Mouse (Mus musculus): Measurements from ENCODE around the gene Cnksr3. TPM values are rescaled to one million over a fixed set of nuclear protein-coding genes. Genes with fewer than 3 reads are reported as not detected.

Gene Cnksr3
- polyA plus RNA-seq, 1 experiment from 2014 or later: 15.2 TPM

- Histone ChIP-seq H3K9me3 (ENCODE audit: control insufficient read depth, low read length) (no peaks in the 10 kb centered on the region), H3K36me3 (ENCODE audit: control insufficient read depth, insufficient read depth, low read length) (no peaks in the 10 kb centered on the region), H3K4me3 (ENCODE audit: low read length) (no peak overlapping the region), H3K27ac (ENCODE audit: low read depth, low read length) (no peak overlapping the region), H3K9ac (ENCODE audit: low read depth, low read length) (no peak overlapping the region), H3K27me3 (ENCODE audit: control insufficient read depth, insufficient read depth, low read length) (no peaks in the 10 kb centered on the region), H3K4me1 (ENCODE audit: control insufficient read depth, insufficient read depth, low read length) (no peaks in the 10 kb centered on the region), H3K4me2 (replicated peaks; ENCODE audit: low read depth, low read length) (no peak overlapping the region)
- ATAC-seq (ENCODE audit: low FRiP score, low TSS enrichment): no peak
- WGBS: 64% methylated on average over 8 of the region's 8 CpGs
These were observed 141.8 kb downstream of the Cnksr3 start for GRCm38 (mm10) chr10:7070100-7070835.

DNA sequence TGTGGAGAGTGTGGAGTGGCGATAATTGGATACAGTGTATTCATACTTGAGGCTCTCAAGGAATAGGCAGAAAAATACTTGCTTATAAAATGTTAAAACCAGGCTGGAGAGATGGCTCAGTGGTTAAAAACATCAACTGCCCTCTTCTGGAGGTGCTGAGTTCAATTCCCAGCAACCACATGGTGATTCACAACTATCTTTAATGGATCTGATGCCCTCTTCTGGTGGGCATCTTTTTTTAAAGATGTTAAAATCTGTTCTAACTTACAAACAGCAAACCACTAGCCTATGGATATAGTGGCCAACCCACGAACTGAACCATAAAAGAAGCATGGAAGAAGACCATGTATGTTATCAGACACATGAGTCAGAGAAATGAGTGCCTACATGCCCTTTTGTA is 142.9 kb downstream of the Cnksr3 start:
- Histone ChIP-seq H3K4me2 (replicated peaks; ENCODE audit: low read depth, low read length) (no peak overlapping the region), H3K27me3 (ENCODE audit: control insufficient read depth, insufficient read depth, low read length) (no peaks in the 10 kb centered on the region), H3K9me3 (ENCODE audit: control insufficient read depth, low read length) (no peaks in the 10 kb centered on the region), H3K9ac (ENCODE audit: low read depth, low read length) (no peak overlapping the region), H3K4me1 (ENCODE audit: control insufficient read depth, insufficient read depth, low read length) (no peaks in the 10 kb centered on the region), H3K36me3 (ENCODE audit: control insufficient read depth, insufficient read depth, low read length) (no peaks in the 10 kb centered on the region), H3K27ac (ENCODE audit: low read depth, low read length) (no peak overlapping the region), H3K4me3 (ENCODE audit: low read length) (no peak overlapping the region)
- no peak for ATAC-seq (ENCODE audit: low FRiP score, low TSS enrichment)
- 82% methylated on average over 2 of the region's 2 CpGs for WGBS

Other genes with a start within 250 kb of the Cnksr3 start
- gene Ipcef1, start 159.8 kb downstream of the Cnksr3 start, polyA plus RNA-seq (2014; fragmentation: Nextera tagmentation; extraction: Ambion mirVana): 3.2 and 3.6 TPM in 2 replicates